Mouse (Mus musculus): ENCODE measurements at regions not wholly inside any gene's neighbourhood (a gene's known extent, or its start where the extent isn't known, plus 50 kb on each side); places are given as distances from the start of the nearest gene placed in this dataset.

- intact Hi-C loops (cut with DNase I; ENCODE audit: low total_unique reads): no loop called here
- DNase-seq: no peak
Measured at GRCm38 (mm10) chr1:121013839-121014503, 318.4 kb downstream of the Insig2 start.

GRCm38 (mm10) chr1:121029375-121029774, 303.0 kb downstream of the Insig2 start:
- intact Hi-C loops (cut with DNase I; ENCODE audit: low total_unique reads): no loop called here

DNA sequence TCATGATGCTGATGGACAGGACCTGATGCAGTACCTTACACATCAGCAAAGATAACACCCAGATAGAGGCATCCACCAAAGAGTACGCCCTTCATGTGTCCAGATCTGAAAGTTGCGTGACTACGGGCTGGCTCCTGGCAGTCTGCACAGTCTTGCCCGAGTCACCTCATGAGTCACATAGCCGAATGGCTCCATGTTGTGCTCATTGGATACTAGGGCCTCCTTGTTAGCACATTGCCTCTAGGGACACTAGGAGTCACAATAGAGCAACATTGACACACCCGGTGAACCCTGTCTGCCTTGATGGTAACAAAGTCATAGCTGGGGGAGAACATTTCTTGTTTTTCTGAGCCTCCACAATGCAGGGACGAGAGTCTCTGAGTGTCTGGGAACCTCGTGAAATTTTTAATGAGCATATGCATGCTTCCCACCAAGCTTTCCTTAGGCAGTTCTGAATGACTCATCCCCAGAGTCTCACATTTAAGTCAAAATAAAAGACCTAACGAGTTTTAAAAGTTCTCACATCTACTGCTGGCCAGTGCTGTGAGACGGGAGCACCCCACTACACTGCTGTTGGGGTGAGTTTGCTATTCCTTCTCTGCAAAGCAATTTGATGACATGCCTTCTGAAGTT, 297.5 kb downstream of the Insig2 start:
- intact Hi-C loops (cut with DNase I; ENCODE audit: low total_unique reads): no loop called here
- no peak for DNase-seq

More at GRCm38 (mm10) chr1:121029375-121029774, 303.0 kb downstream of the Insig2 start:
- DNase-seq: no peak

- intact Hi-C loops (cut with DNase I; ENCODE audit: low total_unique reads): no loop called here
- DNase-seq: no peak
Measured at GRCm38 (mm10) chr1:121046581-121046980, 285.8 kb downstream of the Insig2 start.

DNA sequence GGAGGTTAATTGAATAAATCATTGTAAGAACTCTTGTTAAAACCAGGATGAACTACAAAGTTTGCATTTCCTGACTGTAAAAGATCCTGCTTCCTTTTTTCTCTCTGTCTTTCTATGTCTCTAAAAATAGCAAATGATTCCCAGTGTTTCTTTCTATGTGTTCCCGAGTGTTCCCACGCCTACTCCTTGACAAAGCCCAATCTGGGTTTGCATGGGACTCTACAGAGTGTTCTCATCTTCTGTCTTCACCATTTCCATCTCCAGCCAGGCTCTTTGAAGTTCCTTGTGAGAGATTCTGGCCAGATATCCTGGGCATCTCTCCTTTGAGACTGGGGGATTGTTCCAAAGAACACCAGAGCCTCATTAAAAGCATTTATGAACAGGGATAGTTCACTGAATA, 285.0 kb downstream of the Insig2 start:
- intact Hi-C loops (cut with DNase I; ENCODE audit: low total_unique reads): no loop called here
- no peak for DNase-seq

- no peak for DNase-seq
- intact Hi-C loops (cut with DNase I; ENCODE audit: low total_unique reads): loop anchor here (10.0 kb wide), 1 partner anchor 455 kb away; no protein-coding TSS in a partner anchor
Measured at GRCm38 (mm10) chr1:121049684-121050083, 282.7 kb downstream of the Insig2 start.

DNA sequence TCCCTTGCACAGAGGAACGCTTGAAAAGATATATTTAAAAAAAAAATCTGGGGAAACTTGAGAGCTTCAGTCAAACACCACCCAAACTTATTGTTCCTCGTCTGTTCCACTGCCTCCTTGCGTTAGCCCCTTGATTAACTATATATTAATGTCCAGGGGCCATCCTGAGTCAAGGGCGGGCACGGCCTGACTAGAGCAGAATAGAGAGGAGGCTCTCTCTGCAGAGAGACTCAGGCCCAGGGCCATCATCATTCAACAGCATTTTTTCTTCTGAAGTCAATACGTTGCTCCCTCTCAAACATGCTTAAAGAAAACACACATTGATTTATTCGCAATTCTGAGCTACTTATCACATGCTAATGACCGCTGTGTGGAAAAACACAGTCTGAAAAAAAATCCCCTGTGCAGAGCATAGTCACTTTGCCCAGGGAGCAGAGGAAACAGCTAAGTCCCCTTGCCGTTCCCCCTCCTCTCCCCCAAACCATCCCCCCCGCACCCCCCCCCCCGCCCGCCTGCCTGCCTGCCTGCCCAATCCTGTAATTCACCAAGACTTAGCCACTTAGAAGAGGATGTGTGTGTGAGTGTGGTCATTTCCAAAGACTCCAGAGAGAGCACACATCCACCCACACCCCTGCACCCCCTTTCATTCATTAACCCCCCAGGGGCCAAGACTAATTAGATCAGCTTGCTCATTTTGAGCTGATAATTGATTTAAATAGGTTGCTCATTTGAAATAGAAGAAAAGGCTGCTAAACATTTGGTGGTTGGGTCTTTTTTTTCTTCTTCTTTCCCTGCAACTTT, 281.5 kb downstream of the Insig2 start:
- DNase-seq: no peak
- intact Hi-C loops (cut with DNase I; ENCODE audit: low total_unique reads): loop anchor here (10.0 kb wide), 1 partner anchor 456 kb away; no protein-coding TSS in a partner anchor

DNA sequence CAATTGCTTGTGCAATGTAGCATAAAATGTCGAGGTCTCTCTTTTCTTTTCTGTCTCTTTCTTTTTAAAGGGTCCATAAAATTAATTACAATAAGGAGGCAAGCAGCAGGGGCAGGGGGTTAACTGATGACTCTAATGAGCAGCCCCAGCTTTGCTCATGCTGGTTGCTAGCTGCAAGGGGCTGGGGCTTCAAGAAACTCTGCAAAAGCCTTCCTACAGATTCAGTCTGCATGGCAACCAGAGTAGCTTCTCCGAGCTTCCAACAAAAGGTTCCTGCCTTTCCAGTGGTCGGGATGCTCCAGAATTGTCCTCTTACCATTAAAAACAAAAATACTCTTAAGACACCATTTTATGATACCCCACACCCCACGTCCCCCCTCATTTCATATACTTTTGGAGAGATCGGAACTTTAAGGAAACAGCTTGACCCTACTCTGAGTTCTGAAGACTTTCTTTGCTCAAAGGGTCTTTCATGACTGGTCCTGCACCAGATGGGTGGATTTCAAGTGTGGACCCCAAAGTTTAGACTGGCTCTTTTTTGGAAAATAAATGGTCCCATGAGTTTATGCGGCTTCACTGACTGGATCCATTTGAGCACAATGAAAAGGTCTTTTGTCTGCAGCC, 280.8 kb downstream of the Insig2 start:
- no peak for DNase-seq
- intact Hi-C loops (cut with DNase I; ENCODE audit: low total_unique reads): loop anchor here (10.0 kb wide), 1 partner anchor 457 kb away; no protein-coding TSS in a partner anchor

GRCm38 (mm10) chr1:121052120-121052501, 280.3 kb downstream of the Insig2 start:
- DNase-seq: no peak
- intact Hi-C loops (cut with DNase I; ENCODE audit: low total_unique reads): loop anchor here (10.0 kb wide), 1 partner anchor 457 kb away; no protein-coding TSS in a partner anchor

DNA sequence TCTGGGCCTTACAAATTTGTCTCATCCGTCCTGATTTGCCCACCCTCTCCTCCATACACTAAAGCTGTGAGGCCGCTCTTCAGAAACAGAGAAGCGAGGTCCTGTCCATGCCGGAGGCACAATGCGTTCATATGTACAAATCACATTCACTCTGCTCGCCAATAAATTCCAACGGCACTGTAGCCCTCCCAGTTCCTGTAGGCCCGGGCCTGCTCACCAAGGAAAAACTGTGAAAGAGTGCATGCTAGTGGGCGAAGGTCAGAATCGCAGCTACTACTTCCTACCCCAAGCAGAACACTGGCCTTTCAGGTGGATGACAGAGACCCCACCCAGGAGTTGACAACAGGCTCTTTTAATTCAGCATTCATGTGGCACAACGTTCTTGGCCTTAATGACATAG, 278.7 kb downstream of the Insig2 start:
- no peak for DNase-seq
- intact Hi-C loops (cut with DNase I; ENCODE audit: low total_unique reads): loop anchor here (10.0 kb wide), 1 partner anchor 459 kb away; no protein-coding TSS in a partner anchor

- no peak for DNase-seq
- intact Hi-C loops (cut with DNase I; ENCODE audit: low total_unique reads): no loop called here
Measured at GRCm38 (mm10) chr1:121074569-121074968, 257.8 kb downstream of the Insig2 start.

GRCm38 (mm10) chr1:121082839-121083238, 249.6 kb downstream of the Insig2 start:
- intact Hi-C loops (cut with DNase I; ENCODE audit: low total_unique reads): no loop called here

DNA sequence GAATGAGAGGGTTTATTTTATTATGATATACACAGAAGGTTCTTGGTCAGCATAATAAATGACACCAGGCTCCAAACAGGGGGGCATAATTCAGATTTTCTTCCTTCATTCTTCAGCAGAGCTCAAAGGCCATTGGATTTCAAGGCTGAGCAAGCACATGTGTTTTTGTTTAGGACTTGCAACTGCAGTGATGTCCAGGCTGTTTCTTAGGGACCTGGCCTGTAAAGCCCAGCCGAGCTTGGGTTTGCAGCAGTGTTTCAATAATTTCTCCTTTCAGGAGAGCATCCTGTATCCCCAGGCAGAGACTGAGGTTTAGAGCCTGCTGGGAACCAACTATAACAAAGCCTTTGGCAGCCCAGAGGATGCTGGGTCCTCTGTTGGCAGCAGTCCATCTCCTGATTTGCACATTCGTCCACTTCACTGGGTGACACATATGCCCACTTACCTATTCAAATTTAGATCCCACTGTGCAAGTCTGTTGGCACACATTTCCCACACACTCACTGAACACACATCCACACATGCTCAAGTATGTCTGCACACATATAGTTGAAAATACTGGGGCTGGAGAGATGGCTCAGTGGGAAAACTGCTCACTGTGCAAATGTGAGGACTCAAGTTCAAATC, 247.2 kb downstream of the Insig2 start:
- intact Hi-C loops (cut with DNase I; ENCODE audit: low total_unique reads): no loop called here
- DNase-seq: no peak

More at GRCm38 (mm10) chr1:121082839-121083238, 249.6 kb downstream of the Insig2 start:
- DNase-seq: no peak

DNA sequence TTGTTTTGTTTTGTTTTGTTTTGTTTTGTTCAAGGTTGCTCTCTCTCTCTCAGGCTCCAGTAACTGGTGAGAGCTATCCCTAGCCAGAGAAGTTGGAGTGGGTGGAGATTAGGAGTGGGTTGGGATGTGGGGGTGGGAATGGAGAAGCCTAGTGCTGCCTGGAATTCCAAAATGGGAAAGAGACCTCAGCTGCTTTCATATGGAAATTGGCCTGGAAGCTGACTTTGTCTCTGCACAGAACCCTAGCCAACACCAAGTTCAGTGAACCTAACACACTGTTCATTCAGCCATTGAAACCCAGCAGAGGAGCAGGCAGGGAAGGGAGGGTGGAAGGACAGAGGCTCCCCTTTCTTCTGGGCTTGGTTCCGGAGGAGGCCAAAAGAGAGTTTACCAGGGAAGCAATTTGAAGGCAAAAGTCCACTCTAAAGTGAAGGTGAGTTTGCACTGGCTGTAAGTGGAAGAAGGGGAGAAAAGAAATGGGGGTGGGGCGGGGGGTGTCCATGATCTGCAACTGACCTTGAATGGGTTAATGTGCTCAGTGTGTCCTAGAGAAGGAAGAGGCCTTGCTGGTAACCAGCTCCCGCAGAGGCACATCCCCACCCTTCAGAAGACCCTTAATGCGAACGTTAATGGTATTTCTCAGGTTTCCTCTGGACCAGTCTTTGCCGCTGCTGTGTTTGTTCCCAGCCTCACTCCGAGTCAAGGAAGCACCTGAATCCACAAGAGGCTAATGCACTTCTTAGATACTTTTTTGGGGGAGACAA, 245.1 kb downstream of the Insig2 start:
- no peak for DNase-seq
- intact Hi-C loops (cut with DNase I; ENCODE audit: low total_unique reads): no loop called here

GRCm38 (mm10) chr1:121090628-121091027, 241.8 kb downstream of the Insig2 start:
- intact Hi-C loops (cut with DNase I; ENCODE audit: low total_unique reads): no loop called here
- DNase-seq: no peak

DNA sequence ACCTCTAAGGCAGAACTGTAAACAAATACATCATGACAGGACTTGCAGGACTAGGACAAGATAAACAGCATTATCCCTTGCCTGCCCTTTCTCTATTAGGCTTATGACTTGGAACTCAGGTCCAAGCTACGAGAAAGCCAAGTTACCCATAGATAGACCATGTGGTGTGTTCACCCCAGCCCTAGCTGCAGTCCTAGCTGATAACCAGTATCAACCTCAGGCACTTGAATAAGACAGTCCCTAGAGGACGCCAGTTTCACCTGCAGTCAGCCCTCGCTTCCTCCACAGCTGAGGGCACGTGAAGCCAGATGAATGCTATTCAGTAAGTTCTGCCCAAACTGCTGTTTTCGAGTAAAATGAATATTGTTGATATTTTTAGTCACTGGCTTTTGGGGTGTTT, 239.5 kb downstream of the Insig2 start:
- intact Hi-C loops (cut with DNase I; ENCODE audit: low total_unique reads): no loop called here
- no peak for DNase-seq

- DNase-seq: peak; percentile 24
- intact Hi-C loops (cut with DNase I; ENCODE audit: low total_unique reads): no loop called here
Measured at GRCm38 (mm10) chr1:121096551-121097550, 235.5 kb downstream of the Insig2 start.

Data from gastrocnemius, postnatal 14 days (tissue).